Mouse (Mus musculus) right cerebral cortex, adult 2 months (tissue): ENCODE data around the gene Stk19.
"Not testable (repeated sequence)": the region's sequence is repeated elsewhere in the genome, so short reads cannot be mapped to it uniquely, and the experiment has no call there.

Source experiments
- DNase-seq, 2 experiments: peaks; one replicate each; pipeline ENCODE4 v3.0.0; 2021 to 2022; ENCODE audit warnings: low spot score in 2 of 2

Stk19 gene

GRCm38 (mm10) chr17:34797211-34797995 lies 39.3 kb downstream of the Stk19 start:
- not testable (repeated sequence) for DNase-seq

GRCm38 (mm10) chr17:34796311-34797140 lies 40.2 kb downstream of the Stk19 start:
- no peak for DNase-seq

- peak; percentile 27 to 31 for DNase-seq
These were observed 41.1 kb downstream of the Stk19 start for GRCm38 (mm10) chr17:34795633-34796032.

GRCm38 (mm10) chr17:34795016-34795415 lies 41.7 kb downstream of the Stk19 start:
- DNase-seq, result no peak

GRCm38 (mm10) chr17:34777680-34778325 lies 58.9 kb downstream of the Stk19 start:
- DNase-seq, result peak; percentile 41 to 47
